Mouse (Mus musculus): ENCODE measurements around the gene 4930442H23Rik.

DNA sequence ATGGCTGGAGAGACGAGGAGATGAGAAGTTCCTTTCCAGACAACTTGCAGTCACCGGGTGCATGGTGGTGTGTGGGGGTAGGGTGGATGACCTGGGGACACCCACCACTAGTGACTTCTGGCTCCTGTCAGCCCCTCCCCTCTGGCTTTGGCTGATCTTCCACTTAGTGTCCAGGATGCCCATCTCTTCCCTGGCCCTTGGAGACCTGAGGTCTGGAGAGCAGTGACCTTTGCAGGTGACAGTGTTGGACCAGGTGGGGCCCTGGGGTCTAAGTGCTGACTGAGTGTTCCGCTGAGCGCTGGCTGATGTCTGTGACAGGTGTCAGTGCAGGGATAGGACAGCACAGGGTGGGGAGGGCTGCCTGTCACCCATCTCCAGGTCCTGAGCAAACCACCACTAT is 11.7 kb upstream of the 4930442H23Rik start:
- no peak for TF ChIP-seq EP300 (IDR thresholded peaks at IDR 0.05)
- TF ChIP-seq CTCF (IDR thresholded peaks at IDR 0.05): no peak

All from lung, postnatal 0 days (tissue).